Mouse (Mus musculus) retina, adult 2 months (tissue): Measurements from ENCODE around the gene Rbm8a2.
"Not testable (repeated sequence)": the region's sequence is repeated elsewhere in the genome, so short reads cannot be mapped to it uniquely, and the experiment has no call there.

Experiments used
- DNase-seq: peaks from one replicate; pipeline ENCODE4 v3.0.0-alpha.2; 2012; ENCODE audit warnings: low read depth, low spot score

Gene Rbm8a2

DNA sequence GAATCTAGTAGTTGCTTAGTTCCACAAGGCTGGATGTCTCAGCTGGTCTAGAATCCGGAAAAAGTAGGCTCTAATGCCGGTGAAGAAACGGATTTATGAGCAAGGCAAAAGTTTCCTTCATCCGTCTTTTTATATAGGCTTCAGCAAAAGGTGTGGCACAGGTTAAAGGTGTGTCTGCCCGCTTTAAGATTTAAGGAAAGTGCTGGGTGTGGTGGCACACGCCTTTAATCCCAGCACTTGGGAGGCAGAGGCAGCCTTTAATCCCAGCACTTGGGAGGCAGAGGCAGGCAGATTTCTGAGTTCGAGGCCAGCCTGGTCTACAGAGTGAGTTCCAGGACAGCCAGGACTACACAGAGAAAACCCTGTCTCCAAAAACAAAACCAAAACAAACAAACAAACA, at the start of gene Rbm8a2:
Rbm8a2 (minus strand) TSS at position 101 of the 400 bp plus-strand sequence.
- not testable (repeated sequence) for DNase-seq

DNA sequence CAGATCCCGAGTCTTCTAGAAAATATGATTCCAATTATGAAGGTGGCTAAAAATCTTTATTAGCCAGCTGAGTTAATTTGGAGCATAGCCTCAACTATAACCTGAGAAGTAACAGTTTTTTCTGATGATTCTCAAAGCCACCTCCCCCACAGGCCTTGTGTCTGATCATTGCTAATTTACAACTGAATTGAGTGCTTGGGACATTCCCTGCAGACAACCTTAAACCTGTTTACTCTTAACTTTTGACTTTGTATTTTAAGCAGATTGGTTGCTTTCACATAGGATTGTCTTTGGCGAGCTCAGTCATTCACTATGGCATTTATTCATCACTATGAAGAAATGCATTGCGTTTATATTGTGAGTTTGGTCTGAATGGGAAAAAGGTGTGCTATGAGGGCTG, 49.5 kb upstream of the Rbm8a2 start:
- no peak for DNase-seq

DNA sequence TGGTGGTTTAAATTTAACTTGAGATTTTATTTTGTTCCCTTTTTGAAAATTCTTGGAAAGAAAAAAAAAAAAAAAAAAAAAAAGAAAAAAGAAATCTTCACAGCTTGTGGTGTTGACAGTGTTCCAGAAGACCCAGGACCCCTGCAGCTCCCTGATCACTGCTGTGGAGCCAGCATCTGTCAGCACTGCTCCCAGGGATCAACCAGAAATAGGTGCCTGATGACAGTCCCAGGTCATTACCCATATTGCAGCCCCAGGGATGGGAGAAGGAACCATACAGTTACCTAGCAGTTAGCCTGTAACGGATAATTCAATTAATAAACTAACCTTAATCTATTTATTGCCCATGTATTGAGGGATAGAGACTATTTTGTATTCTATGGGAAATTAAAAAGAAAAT, 45.6 kb upstream of the Rbm8a2 start:
- no peak for DNase-seq

DNA sequence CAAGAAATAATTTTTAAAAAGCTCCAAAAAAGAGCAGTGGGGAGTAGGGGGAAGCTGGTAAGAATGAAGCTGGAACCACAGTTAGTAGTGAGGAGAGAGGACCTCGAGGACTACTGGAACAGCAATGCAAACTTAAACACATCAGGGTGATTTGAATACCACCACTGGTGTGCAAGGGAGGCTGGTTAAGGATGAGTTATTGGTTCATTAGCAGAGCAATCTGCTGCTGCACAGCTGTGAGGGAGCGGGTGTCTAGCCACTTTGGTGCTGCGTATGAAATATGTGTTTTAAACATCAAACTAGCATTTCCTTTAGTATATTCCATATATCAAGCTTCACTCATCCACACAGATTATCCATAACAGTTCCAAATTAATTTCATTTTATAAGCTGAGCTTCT, 39.6 kb upstream of the Rbm8a2 start:
- no peak for DNase-seq

DNA sequence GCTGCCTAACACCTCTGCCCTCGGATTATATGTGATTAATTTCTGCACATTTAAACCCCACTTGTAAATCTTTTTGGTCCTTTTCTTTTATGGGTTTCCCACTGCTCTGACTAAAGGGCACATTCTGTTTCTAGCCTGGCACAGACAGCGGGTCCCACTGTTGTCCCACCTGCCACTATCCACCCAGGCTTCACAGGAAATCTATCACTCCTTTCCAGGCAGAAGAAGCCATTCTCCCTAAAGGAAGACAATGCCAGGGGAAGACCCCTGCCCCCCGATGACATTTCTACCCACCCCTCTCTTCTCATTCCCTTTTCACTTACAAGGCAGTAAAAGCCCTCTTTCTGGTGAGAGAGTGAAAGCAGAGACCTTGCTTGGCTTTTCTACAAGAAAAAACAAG, 37.2 kb upstream of the Rbm8a2 start:
- DNase-seq = no peak

DNA sequence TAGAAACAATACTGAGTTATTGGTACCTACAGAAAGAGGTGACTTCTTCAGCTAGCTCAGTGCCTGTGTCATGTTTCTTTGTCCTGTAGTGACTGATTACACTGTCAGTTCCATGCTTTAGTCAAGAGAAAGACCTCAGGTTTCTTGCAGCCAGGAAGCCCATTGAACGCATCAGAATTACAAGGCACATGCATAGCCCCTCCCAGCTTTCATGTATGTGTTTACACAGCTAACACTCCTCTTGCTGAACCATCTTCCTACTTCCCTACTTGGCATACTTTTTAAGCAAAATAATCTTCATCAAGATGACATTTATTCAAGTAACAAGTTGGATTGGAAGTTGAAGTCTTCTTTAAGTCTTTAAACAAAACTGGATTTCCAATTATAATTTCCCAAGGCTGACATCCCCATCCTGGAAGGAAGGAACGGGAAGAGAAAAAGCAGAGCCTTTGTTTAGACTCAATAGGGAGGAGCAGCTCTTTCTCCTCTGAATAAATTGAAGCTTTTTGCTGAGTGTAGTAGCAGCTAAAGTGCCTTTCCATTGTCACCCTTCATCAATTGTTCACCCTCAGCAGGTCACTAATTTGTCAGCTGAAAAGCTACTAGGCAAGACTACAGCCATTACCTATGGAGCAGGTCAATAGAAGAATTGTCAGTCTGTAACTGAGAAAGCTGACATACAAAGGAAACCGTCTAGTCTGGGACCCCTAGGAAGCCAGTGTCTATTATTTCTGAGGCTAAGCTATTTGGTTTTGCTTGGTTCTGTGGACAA, 34.8 kb upstream of the Rbm8a2 start:
- no peak for DNase-seq

DNA sequence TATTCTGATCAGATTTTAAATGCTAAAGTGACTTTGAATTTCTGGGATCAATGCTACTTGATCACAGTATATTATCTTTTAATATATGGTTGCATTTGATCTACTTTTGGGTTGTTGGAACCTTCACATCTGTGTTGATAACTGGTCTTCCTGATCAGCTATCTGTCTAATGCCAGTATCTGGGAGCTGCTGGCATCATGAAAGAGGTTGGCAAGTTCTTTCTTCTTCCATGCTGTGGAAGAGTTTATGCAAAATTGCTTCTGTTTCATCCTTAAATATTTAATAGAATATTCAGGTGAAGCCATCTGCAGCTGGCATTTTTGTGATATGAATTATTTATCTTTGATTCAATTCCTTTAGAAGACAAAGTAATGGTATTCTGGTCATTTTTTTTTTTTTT, 32.6 kb upstream of the Rbm8a2 start:
- no peak for DNase-seq

DNA sequence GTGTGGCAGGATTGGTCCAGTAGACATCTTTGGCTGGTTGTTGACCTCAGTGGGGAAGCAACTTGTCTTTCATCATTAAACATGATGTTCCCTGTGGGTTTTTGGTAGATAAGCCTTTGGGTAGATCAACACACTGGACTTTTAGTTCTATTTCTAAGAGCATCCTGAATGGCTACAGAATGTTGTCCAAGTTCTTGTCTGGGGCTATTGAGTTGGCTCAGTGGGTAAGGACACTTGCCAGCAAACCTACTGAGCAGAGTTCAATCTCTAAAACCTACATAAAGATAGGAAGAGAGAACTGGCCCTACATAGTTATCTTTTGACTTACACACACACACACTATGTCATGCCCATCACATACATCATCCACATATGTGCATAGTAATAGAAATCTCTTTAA, 32.2 kb upstream of the Rbm8a2 start:
- DNase-seq = no peak

DNA sequence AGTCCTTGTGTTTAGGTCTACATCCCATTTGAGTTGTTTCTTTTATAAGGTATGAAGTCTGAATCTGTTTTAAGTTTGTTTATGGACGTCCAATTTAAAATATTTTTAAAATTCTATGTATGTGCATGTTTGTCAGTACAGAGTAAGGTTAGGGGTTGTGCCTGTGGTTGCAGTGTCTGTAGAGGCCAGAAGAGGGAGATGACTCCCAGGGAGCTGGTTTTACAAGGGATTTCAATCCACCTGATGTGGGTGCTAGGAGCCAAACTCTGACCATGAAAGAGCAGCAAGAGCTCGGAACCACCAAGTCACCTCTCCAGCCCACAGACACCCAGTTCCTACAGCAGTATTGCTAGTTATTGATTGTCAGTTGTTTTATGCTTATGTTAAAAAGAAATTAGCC, 29.5 kb upstream of the Rbm8a2 start:
- DNase-seq = no peak

DNA sequence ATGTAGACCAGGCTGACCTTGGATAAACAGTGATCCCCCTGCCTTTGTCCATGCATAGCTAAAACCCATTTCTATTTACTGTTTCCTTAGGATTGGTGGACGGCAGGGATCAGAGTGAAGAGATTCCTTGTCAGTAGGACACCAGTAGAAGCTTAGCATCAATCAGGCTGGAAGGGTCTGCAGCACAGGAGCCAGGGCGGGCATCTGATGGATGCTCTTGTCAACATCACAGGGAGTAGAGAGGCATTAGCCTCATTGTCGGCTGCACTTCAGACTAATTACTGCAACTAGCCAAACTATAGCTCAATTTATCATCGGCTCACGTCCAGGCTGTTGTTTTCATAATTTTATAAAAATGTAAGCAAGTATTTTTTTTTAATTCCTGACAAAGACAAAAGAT, 21.7 kb upstream of the Rbm8a2 start:
- no peak for DNase-seq

DNA sequence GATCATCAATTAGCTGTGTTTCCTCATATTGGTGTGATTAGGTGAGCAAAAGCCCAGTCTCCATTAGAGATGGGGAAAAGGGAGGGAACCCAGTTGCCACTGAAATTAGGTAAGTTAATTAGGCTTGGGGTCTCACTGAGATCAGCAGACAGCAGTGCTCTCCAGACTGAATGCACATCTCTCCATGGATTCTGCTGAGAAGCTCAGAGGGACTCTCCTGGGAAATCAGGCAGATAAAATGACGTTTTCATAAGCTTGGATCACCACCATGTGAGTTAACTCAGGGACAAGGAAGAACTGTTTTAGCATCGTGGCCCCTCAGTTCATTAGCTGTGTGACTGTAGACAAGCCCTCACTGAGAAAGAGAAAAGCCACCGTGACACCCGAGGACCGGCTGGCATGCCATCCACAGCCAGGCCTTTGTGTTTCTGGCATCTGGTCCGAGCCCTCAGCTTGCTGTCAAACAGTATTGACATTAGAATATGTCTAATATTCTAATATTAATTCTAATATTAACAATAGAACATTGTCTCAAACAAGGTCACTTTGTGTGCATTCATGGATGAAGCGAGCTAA, 18.2 kb upstream of the Rbm8a2 start:
- no peak for DNase-seq

DNA sequence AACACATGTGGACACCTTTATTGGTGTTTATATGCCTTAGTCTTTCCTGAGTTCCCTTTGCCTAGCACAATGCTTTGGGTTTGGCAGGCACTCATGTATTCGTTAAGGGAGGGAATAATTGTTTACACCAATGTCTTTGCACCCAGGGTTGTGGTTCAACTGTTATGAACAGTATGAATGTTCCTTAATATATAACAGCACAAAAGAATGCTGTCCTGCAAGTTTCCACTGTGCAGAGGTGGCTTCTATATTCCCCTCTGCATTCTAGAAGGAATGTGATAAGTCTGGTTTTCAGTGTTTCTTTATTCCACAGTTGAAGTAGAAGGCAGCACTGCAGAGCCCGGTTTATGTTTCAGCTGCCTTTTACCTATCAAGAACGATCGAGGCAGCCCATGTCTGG, 10.0 kb upstream of the Rbm8a2 start:
- no peak for DNase-seq

DNA sequence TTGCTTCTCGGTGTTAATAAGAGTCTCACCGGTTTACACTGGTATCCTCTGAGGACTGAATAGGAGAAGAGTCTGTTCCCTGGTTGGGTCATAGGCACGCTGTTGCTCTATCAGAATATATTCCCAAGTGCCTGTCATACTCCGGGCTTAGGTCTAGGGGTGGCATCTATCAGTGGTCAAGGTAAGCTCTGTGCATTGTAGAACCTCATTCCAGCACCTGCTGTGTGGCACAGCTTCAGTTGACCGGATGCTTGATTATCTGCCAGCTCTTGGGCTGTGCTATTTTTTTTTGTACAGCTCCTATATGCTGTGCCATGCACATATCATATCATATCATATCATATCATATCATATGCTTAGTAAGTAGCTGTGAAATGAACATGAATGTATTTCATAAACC, 9.5 kb upstream of the Rbm8a2 start:
- DNase-seq = no peak

DNA sequence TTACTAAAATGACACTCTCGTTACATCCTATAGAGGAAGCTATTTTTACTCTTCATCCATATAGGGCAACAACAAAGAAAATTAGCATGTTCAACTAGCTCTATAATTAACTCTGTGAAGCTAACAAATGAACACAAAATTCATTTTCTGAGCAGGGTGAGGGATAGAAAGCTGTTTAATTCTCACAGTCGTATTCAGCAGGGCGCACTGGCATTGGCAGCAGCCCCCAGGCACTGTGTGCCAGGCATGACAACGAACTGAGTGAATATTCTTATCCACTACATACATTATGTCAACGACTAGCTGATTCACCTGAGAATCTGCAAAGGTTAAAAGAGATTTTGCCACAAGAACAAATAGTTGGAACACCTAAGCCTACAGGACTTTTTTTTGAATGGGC, 8.2 kb downstream of the Rbm8a2 start:
- DNase-seq = no peak

DNA sequence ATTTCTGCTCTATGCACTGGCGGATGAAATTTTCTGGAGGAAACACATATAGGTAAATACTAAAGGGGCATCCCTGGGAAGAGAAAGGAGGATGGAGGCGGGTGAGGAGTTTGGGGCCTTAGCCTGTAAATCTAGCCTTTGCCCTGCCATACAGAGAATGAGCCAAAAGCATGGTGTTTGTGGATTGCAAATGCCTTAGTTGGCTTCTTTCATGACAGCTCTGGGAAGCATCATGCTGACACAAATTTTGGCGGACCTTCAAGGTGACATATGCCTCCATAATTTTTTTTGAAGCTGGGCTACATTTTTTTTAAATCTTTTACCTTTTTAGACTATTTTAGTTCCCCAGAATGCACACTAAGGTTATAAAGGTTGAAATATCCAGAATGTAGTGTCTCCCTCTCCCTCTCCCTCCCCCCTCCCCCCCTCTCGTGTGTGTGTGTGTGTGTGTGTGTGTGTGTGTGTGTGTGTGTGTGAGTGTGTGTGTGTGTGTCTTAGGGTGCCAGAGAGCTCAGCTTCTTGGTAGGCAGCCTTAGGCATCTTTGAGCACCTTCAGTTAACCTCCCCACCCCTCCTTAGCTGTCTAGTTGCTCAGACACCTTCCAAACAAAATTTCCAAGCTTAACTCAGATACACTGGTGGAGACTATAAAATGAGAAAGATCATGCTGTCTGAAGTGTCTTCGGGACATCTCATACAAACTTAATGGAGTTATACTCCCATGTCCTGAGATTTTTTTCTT, 11.7 kb downstream of the Rbm8a2 start:
- DNase-seq = no peak

DNA sequence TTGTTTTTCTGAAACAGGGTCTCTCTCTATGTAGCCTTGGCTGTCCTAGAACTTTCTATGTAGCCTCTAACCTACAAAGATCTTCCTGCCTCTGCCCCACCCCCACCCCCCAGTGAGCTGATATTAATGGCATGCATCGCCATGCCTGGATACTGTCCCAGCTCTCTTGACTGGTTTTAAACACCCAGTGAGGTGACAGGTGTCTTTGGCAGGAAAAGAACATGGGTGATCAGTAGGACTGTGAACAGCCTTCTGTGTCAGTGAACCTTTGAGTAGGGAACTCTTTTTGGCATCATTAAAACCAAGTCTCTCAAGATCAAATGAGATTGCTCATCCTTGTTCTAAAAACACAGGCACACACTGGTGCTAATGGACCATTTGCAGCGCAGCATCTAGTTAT, 17.1 kb downstream of the Rbm8a2 start:
- DNase-seq = no peak

DNA sequence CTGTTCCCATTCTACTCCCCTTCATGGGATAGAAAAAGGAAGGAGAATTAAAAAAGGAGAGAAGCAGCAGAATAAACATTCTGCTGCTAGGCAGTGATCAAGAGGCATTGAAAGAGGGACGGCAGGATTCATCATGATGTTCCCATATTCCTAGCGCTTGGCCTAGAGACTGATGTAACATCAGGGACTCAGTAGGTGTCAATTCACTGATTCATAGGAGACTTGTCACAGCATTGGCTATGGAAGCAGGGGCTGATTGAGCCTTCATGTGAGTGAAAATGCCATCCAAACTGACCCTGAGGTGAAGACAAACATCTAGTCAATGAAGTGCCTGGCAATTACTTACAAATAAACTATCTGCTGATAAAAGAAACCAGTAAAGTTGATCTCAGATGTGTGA, 28.1 kb downstream of the Rbm8a2 start:
- no peak for DNase-seq

DNA sequence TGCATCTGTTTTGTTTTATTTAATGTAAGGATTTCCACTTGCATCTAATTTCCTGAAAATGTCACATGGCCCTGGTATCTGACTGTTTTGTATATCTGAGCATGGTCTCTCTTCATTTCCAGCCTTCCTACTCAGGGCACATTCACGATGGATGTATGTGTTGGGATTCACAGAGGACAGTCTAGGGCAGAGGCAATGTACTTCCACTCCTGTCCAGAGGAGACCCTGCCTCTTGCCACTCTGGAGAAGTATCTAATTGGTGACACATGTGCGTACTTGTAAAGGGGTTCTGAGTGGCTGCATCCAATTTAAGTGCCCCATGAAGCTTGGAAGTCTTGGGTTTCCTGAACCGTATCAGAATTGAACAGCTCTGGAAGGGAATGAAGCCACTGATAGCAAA, 28.5 kb downstream of the Rbm8a2 start:
- no peak for DNase-seq

DNA sequence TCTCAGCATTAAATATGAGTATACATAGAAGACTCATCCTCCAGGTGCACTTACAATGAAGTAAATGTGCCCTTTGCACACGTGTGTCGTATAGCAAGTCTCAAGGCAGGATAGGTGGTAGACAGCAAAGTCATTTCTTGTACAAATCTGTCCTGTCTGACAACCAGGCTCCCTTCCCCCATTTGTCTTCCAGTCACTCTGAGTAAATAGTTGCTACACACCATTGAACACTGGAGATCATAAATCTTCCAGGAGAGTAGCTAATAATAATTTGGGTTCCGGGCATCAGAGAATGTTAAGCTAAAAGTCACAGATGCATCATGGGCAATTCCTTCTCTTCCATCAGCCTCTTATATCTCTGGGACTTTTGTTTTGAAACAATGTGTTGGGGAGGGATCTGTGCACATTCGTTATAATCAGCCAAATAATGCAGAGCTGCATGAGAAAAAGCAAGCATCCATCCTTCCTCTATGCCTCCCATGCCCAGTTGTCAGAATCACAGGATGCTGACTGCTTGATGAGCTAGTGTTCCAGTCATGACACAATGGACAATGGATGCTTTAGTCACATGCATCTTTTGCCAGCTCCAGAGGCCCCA, 32.1 kb downstream of the Rbm8a2 start:
- no peak for DNase-seq

DNA sequence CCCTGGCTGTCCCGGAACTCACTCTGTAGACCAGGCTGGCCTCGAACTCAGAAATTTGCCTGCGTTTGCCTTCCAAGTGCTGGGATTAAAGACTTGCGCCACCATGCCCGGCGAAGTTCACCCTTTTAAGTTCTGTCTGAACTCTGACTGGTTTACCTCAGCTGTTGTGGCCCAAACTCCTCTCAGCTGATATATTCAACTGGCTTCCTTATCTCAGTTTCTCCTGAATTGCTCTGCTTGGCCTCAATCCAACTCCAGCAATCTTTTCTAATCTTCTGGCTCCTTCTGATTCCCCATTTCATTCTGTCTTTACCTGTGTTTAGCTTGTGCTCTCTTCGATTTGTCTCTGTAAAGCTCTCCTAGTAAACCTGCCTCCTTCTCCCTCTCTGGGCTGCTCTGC, 35.7 kb downstream of the Rbm8a2 start:
- DNase-seq = no peak

DNA sequence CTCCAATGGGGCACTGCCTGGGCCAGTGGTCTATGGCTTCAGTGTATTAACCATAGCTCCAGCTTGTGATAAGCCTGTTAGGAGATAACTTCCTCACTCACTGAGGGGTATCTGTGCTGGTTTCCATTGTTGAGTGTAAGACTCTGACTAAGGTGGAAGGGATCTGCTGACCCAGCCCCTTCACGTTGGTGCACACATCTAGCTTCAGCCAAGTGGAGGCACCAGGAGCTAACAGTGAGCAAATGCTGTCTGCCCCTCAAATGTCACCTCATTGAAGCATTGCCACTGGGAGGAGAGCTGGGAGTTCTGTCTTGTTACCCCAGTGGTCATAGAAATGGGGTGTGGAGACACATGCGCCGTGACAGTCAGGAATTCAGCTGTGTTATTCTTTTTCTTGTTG, 40.2 kb downstream of the Rbm8a2 start:
- DNase-seq = no peak

DNA sequence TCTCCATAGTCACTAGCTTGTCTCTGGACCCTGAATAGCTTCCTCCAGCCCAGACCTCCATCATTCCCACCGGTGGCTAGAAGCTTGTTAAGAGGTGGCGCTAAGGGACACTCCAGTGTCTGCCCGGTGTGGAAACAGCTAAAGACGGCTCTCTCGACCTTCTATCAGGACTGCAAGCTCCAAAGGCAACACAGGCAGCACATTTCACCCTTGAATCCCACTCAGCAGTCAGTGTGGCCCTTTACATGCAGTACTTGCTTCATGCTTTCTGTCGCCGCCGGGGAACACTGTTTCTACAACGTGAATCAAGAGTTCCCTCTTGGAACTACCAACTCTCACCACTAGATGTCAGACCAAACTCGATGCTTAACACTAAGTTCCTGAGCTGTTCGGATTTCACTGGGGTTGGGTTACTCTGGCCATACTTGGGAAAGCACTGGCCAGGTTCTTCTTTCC, 42.6 kb downstream of the Rbm8a2 start:
- peak; percentile 50 for DNase-seq

DNA sequence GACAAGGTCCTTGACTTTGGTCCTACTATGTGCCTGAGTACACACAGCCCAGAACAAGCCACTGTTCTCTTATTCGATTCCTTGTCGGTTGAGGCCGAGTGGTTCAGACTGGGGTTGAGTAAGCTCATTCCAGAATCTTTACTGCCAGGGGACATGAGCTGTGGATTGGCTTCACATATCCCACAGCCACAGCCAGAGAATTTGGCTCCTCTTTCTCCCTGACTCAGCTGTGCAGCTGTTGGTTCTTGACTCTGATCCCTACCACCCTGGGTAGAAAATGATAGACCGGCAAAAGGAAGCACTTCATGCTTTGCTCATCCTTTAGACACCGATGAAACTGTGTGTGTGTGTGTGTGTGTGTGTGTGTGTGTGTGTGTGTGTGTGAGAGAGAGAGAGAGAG, 47.5 kb downstream of the Rbm8a2 start:
- DNase-seq = no peak
